Mouse (Mus musculus): ENCODE results near the gene Pip4k2c.
"Not testable (repeated sequence)": the region's sequence is repeated elsewhere in the genome, so short reads cannot be mapped to it uniquely, and the experiment has no call there.

Gene Pip4k2c

DNA sequence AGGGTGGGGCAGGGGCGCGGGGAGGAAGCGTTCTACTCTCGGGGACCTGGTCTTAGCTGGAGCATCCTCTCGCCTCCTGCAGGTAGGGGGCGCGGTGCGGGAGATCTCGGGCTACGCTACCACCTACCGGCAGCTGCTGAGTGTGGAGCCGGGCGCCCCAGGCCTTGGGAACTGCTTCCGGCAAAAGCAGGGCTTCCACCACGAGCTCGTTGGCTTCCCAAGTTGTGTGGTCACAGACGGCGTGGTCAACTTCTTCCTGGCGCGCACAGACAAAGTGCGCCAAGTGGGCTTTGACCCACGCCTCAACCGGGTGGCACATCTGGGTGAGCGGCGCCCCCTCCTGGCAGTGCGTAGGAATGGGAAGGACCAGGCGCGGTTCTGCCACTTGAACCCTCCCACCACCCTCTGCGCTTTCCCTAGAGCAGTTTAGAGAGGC, 40.5 kb downstream of the Pip4k2c start:
- DNase-seq (ENCODE audit: low read depth, low spot score) = no peak

DNA sequence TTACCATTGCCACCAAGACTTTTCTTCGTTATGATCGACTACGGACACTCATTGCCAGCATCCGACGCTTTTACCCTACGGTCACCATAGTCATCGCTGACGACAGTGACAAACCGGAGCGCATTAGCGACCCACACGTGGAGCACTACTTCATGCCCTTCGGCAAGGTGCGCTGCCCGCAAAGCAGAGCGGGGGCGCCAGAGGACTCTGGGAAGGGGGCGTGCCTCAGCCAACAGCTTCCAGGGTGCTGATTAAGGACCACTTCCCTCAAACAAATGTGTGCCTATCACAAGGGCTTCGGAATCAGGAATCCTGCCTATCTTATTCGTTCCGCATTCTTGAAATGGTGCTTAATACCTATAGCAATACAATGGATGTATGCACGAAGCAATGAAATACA, 41.4 kb downstream of the Pip4k2c start:
- no peak for DNase-seq (ENCODE audit: low read depth, low spot score)

DNA sequence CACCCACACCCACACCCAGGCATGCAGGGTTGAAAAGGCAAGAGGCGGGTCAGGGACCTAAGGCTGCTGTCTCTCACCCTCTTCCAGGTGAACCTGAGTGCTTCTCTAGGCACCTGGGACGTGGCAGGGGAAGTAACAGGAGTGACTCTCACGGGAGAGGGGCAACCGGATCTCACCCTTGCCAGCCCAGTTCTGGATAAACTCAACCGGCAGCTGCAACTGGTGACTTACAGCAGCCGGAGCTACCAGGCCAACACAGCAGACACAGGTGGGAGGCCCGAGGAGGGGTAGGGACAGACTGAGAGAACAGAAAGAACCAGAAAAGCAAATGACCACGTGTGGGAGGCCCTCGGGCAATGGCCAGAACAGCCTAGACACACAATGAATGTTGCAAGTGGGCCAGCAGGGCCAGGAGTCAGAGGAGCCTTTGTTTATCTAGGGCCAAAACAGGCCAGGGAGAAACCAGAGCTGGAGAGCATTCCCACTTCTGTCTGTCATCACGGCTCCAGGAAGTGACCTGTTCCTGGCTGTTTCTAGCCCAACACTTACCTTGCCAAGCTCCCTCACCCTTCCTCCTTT, 43.7 kb downstream of the Pip4k2c start:
- DNase-seq (ENCODE audit: low read depth, low spot score) = no peak

DNA sequence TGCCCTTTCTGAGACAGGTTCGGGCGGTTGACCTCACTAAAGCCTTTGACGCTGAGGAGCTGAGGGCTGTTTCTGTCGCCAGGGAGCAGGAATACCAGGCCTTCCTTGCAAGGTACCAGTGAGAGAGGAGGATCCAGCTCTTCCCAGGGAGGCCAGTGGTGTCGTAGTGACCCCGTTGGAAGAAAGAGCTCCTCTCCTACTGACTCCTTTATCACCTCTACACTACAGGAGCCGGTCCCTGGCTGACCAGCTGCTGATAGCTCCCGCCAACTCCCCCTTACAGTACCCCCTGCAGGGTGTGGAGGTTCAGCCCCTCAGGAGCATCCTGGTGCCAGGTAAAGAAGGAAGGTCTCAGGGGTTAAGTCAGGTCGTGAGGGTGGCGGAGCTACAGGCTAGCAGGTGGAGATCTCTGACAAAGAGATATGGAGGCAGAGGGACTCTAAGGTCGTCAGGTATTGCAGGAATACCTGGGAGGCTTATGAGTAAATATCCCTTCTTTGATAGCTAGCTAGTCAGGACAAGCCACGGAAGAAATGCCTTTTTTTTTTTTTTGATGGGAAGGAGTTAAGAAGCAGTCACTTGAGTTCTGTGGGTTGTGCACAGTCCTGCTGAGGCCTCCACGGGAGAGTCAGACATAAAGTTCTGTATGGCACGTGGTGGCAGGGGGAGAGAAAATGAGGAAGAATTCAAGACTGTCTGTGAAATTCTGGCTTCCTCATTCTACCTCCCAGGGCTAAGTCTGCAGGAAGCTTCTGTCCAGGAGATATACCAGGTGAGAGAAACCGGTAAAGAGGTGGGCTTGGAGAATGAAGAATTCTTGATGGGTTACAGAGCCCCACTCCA, 44.4 kb downstream of the Pip4k2c start:
- DNase-seq (ENCODE audit: low read depth, low spot score) = no peak

DNA sequence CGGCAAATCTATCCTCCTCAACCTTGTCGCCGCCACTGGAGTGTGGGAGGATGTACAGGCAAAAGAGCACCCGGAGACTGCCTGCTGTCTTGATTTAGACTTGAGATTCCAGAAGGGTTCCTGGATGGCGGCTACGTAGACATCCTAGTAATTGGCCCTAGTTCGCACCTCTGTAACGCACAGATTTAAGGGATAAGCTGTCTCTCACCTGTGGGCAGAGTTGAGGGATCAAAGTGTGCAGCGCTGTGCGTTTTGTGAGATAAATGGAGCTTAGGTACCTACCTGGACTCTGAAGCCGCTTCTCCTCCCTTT, 45.0 kb downstream of the Pip4k2c start:
- DNase-seq (ENCODE audit: low read depth, low spot score) = no peak

DNA sequence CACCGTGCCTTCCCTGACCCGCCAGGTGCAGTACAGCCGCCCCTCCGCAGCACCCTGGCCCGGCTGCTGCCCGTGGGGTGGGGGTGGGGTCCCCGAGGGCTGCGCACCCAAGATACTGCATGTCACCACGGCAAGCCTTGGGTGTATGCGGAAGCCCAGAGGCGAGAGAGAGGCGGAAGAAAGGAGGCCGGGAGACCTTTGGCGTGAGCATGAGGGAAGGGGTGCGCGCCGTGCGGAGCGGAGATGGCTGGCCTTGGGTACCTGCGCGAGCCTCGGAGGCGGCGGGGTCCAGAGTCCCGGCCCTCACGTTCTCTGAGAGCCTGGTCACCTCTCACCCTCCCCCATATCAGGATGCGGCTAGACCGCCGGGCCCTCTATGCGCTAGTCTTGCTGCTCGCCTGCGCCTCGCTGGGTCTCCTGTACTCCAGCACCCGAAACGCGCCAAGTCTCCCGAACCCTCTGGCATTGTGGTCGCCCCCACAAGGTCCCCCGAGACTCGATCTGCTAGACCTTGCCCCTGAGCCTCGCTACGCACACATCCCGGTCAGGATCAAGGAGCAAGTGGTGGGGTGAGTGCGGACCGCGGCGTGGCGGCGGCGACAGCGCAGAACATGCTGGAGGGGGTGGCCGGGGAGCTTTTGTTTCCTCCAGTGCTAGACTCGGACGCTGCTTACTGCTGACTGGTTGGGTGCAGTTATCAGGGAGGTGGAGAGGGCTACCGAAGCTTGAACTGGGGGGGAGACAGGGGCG, 45.6 kb downstream of the Pip4k2c start:
- no peak for DNase-seq (ENCODE audit: low read depth, low spot score)

DNA sequence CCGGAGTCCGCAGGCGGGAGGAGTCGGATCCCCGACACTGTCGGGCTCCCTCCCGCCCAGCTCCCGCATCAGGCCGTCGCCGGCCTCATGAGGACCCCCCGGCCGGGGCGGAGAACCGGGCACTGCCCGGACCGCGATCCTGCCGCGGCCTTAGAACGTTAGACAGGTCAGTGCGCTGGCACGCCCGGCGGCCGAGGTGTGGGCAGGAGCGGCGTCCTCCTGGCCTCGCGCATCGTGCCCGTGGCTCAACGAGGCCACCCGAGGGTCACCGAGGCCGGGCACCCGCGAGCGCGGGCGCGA, 46.1 kb downstream of the Pip4k2c start:
- DNase-seq (ENCODE audit: low read depth, low spot score) = no peak

DNA sequence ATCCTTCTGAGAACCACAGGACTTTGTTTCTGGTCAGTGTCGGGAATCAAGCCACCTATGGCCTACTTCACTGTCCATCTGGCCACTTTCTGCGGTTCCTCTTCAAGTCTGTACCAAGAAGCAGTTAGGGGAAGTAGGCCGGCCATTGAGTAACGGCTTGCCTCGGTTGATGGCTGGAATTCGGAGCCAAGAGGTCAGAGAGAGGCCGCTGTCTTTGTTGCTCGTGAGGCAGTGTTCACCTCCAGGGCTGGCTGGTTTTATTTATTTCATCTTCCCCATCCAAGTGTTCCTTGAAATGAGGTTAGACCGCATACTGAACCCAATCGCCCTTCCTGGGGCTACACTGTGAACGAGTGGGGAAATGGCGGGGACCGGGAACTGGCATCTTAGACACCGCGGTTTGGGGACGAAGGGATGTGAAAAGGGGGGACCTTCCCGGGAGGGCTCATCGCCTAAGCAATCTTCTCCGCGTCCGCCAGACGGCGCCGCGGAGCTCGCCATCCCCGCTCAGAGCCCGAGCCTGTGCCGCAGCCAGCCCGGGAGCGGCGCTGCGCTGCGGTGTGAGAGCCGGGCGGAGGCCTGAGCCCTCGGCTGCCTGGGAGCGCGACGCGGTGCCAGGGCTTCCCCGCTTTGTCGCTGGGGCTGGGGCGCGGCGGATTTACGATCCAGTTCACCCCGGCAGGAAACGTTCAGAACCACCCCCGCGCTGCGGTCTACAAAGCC, 46.6 kb downstream of the Pip4k2c start, which contains the start of gene B4galnt1:
Gene B4galnt1 (plus strand): TSS at position 595 of the 723 bp plus-strand sequence.
- DNase-seq (ENCODE audit: low read depth, low spot score) = no peak

DNA sequence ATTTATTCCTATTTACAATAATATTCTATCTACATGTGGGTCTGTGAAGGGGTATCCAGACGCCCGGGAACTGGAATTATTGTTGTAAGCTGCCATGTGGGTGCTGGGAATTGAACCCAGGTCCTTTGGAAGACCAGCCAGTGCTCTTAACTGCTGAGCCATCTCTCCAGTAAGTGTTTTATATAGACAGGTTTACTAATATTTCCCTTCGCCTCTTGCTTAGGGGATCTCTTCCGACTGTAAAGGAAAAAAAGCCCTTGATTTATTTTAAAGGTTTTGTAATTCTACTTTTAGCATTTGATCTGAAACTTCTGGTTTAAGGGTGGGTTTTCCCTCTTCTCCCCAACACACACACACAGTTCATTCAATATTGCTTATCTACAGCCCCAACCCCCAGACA, 47.2 kb downstream of the Pip4k2c start:
- no peak for DNase-seq (ENCODE audit: low read depth, low spot score)

DNA sequence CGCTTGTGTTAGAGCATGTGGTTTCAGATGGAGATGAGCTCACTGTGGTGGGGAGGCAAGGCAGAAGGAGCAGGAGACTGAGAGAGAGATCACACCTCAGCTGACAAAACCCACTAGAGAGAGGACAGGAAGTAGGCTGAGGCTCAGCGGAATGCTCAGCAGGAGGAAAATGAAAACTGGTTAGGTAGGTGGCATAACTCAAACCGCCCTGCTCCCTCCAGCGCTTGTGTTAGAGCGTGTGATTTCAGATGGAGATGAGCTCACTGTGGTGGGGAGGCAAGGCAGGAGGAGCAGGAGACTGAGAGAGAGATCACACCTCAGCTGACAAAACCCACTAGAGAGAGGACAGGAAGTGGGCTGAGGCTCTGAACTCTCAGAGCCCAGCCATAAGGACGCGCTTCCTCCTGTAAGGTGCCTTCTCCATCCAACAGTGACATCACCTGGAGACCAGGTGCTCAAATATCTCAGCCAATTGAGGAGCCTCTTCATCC, 48.6 kb downstream of the Pip4k2c start:
- not testable (repeated sequence) for DNase-seq (ENCODE audit: low read depth, low spot score)

DNA sequence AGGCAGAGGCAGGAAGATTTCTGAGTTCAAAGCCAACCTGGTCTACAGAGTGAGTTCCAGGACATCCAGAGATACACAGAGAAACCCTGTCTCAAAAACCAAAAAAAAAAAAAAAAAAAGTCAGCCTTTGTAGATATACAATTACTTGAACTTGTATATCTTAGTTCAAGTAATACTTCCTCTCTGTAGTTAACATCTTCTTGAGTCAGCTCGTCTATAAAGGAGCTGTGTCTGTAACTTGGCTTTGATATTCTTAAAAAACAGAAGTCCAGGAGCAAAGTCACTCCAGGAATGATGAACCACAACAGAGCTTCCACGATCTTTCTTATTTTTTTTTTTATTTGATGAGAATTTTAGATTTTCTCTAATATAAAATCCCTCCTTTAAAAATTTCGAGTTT, 50.7 kb downstream of the Pip4k2c start:
- no peak for DNase-seq (ENCODE audit: low read depth, low spot score)

DNA sequence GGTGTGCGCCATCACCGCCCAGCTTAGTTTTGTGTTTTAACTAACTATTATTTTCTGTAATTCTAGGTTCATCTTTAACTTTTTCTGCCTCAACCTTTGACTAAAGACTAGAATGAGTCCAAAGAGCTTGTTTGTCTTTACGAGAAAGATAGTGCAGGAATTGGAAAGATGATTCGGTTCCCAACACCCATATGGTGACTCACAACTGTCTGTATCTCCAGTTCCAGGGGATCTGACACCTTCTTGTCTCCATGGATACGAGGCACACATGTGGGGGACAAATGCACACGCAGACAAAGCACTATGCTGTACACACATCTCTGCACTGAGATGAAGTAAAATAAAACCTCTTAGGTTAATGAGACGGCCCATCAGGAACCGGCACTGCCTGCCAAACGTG, 51.3 kb downstream of the Pip4k2c start:
- no peak for DNase-seq (ENCODE audit: low read depth, low spot score)

DNA sequence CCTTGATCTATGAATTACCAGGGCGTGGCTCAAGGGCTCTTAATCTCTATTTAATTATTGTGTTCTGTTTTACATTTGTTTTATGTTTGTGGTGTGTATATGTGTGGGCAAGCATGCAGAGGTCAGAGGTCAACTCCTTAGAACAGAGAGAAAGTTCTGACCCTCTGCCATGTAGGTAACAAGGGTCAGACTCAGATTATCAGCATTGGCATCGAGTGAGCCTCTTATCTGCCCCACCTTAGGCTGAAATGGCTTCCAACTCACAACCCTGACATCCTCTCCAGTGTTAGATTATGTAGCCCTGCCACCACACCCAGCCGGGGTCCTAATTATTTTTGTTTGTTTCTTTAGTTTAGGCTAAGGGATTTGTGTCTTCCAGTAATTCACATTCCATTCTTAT, 52.9 kb downstream of the Pip4k2c start:
- DNase-seq (ENCODE audit: low read depth, low spot score) = no peak

DNA sequence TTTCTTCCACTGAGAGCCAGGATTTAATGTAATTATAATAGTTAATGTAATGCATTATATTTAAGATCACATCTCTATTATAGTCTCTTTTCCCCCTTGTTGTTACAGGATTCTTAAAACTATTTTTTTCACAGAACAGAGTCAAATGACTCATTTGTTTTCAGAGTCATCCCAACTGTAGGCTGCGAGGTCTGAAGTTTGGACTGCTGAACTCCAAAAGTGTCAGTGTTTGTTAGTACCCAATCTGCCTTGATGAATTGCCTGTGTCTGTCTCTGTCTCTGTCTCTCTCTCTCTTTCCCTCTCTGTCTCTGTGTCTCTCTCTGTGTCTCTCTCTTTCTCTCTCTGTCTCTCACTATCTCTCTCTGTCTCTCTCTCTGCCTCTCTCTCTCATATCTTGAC, 54.9 kb downstream of the Pip4k2c start:
- no peak for DNase-seq (ENCODE audit: low read depth, low spot score)

DNA sequence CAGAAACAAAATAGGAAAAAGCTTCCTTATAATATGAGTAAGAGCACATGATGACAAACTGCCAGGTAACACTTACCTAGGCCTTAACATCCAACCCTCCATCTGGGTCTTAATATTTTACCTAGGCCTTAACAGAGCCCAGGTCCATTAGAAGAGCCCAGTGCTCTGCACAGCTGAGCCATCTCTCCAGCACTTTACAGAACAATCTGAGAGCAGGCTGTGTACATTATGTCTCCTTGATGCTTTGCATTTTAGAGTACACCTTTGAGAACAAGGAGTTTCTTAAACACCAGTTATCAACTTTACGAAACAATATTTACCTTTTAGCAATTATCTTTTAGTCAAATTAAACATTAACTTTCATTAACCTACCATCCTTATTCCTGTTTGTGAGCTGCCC, 55.3 kb downstream of the Pip4k2c start:
- no peak for DNase-seq (ENCODE audit: low read depth, low spot score)

DNA sequence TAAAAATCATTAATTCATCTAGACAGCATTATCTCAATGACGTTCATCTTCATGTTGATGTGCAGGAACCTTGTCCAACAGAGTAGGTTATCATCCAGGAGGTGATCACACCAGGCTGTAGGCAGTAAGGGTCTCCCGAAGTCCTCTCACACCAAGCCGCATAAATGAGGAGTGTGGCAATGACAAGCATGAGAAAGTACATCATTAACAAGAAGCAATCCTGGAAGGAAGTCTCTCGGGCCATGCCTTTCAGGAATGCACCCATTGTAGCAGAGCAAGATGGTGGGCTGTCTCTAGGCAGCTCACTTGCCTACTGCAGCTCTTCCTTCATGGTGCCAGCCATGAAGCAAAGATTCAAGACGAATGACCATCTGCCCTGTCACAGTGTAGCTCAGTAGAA, 56.7 kb downstream of the Pip4k2c start:
- no peak for DNase-seq (ENCODE audit: low read depth, low spot score)

DNA sequence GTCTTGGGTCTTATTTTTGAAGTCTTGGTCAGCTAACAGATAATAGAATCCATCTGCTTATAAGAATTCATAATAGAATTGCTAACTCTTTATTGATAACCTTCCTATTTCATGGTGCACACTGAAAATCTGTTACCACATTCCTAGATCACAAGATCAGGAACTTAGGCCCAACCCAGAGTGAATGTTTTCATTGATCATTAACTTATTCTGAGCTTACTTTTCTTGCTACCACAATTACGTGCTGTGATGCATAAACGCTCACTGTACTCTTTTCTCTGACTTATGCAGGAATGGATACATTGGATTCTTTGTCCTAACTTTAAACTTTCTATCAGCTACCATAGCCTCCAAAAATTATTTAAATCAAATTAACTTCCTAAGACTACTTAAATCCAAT, 57.1 kb downstream of the Pip4k2c start:
- no peak for DNase-seq (ENCODE audit: low read depth, low spot score)

DNA sequence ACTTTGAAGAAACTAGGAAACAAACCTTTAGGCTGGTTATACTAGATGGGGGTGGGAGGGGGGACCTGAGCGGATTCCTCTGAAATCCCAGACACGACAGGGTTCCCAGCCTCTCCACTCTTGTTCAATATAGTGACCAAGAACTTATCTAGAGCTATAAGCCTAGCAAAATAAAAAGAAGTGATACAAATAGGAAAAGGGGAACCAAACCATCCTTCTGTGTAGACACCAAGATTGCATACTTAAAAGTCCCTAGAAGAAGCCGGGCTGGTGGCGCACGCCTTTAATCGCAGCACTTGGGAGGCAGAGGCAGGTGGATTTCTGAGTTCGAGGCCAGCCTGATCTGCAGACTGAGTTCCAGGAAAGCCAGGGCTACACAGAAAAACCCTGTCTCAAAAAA, 58.1 kb downstream of the Pip4k2c start:
- DNase-seq (ENCODE audit: low read depth, low spot score) = no peak

DNA sequence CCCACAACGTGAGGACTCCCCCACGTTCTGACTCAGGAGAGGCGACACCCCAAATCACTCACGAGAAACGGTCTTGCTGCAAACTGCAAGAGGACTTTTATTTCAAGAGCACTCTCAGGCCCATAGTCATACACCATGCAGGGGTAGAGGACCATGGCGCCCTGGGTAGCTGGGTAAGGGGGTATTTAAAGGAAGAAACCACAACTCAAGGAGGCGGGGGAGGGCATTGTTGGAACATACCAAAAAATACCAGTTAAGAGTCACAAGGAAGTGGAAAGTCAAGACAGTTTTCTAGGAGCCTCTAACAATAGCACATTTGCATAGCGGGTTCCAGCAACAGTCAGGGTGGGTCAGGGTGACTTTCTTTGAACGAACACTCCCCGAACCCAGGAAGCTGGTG, 58.8 kb downstream of the Pip4k2c start:
- DNase-seq (ENCODE audit: low read depth, low spot score) = not testable (repeated sequence)

DNA sequence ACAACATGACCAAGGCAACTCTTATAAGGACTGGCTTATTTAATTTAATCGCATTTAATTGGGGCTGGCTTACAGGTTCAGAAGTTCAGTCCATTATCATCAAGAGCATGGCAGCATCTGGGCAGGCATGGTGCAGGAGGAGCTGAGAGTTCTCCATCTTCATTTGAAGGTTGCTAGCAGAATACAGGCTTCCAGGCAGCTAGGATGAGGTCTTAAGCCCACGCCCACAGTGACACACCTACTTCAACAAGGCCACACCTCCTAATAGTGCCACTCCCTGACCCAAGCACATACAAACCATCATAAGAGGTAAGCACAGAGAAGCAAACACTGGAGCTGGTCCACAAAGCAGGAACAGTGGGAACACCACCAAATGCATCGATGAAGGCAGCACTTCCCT, 60.2 kb downstream of the Pip4k2c start:
- not testable (repeated sequence) for DNase-seq (ENCODE audit: low read depth, low spot score)

DNA sequence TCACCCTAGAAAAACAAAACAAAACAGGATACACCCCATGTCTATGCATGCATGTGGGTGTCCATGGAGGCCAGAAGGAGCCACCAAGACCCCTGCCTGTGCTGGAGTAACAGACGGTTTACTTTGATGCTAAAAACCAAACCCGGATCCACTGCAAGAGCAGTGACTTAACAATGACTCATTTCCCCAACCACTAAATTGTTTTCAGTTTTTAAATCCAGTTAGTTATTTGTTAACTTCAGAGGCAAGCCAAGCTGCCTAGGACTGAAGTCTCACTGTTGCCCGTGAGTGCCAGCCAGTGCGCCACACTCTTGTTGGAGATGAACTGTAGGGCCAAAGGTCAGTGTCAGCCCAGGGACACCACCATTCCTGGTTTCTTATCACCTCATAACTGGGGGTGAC, 60.9 kb downstream of the Pip4k2c start:
- DNase-seq (ENCODE audit: low read depth, low spot score) = no peak

DNA sequence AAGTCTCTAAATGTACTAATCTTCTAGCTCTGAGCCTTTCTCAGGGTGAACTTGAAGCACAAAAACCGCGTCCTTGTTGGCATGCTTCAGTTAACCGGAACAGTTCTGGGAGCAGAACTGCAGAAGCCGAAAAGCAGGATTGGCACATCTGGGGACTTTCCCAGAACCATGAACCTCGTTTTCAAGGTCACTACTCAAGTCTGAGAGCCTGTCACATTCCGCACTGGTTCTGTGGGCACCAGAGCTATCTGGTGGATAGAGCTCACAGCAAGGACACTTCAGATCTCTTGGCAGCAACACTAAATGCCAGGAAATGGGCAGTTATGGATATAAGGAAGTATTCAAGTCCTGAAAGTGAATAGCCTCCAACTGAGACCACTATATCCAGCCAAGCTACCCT, 64.2 kb downstream of the Pip4k2c start:
- no peak for DNase-seq (ENCODE audit: low read depth, low spot score)

Data from embryo, embryonic 11.5 days (tissue).